Mouse (Mus musculus): ENCODE results near the gene Cd209c. TPM values are rescaled to one million over a fixed set of nuclear protein-coding genes. Genes with fewer than 3 reads are reported as not detected.

Cd209c gene
- 0.14 and 0.19 TPM in 2 replicates for polyA plus RNA-seq (2015; fragmentation: Nextera tagmentation; extraction: Ambion mirVana)

- Histone ChIP-seq H3K4me2 (no peak within 1 kb of the TSS), H3K9me3 (peaks cover 11% of the 10 kb centered on the region; the same call in 1 of the 2 replicates), H3K4me3 (no peak within 1 kb of the TSS), H3K27ac (replicated peaks) (no peak within 1 kb of the TSS), H3K9ac (no peak within 1 kb of the TSS), H3K36me3 (no peaks in the 10 kb centered on the region), H3K27me3 (replicated peaks) (no peaks in the 10 kb centered on the region), H3K4me1 (no peaks in the 10 kb centered on the region)
- 62% methylated on average over 1 of the region's 1 CpGs for WGBS
- no peak for ATAC-seq (ENCODE audit: extremely low read depth, insufficient number of reproducible peaks, low FRiP score, low TSS enrichment)
Measured at GRCm38 (mm10) chr8:3954646-3955045, at the start of gene Cd209c. Gene Cd209c (minus strand): TSS chr8:3954746.

GRCm38 (mm10) chr8:3994219-3994618 is 39.7 kb upstream of the Cd209c start:
- WGBS: 27% methylated on average over 42 of the region's 42 CpGs
- Histone ChIP-seq H3K9me3 (peaks cover 8% of the 10 kb centered on the region; the same call in 1 of the 2 replicates), H3K27ac (replicated peaks) (no peak overlapping the region), H3K27me3 (replicated peaks) (no peaks in the 10 kb centered on the region), H3K4me2 (peak overlapping the region; percentile 63), H3K9ac (no peak overlapping the region), H3K4me3 (peak overlapping the region; percentile 28), H3K4me1 (no peaks in the 10 kb centered on the region), H3K36me3 (no peaks in the 10 kb centered on the region)
- ATAC-seq (ENCODE audit: extremely low read depth, insufficient number of reproducible peaks, low FRiP score, low TSS enrichment): no peak

GRCm38 (mm10) chr8:3956037-3956436 is 1.5 kb upstream of the Cd209c start:
- Histone ChIP-seq H3K4me1 (no peaks in the 10 kb centered on the region), H3K4me3 (no peak overlapping the region), H3K36me3 (no peaks in the 10 kb centered on the region), H3K9ac (no peak overlapping the region), H3K27me3 (replicated peaks) (no peaks in the 10 kb centered on the region), H3K9me3 (peaks cover 13% of the 10 kb centered on the region; the same call in 1 of the 2 replicates), H3K27ac (replicated peaks) (no peak overlapping the region), H3K4me2 (no peak overlapping the region)
- WGBS: 73% methylated on average over 1 of the region's 1 CpGs
- no peak for ATAC-seq (ENCODE audit: extremely low read depth, insufficient number of reproducible peaks, low FRiP score, low TSS enrichment)

- WGBS: 86% methylated on average over 3 of the region's 3 CpGs
- Histone ChIP-seq H3K4me2 (no peak overlapping the region), H3K9me3 (peaks cover 27% of the 10 kb centered on the region), H3K36me3 (no peaks in the 10 kb centered on the region), H3K27ac (replicated peaks) (no peak overlapping the region), H3K4me1 (no peaks in the 10 kb centered on the region), H3K4me3 (no peak overlapping the region), H3K9ac (no peak overlapping the region), H3K27me3 (replicated peaks) (no peaks in the 10 kb centered on the region)
- no peak for ATAC-seq (ENCODE audit: extremely low read depth, insufficient number of reproducible peaks, low FRiP score, low TSS enrichment)
Measured at GRCm38 (mm10) chr8:3940023-3940422, 14.5 kb downstream of the Cd209c start.

GRCm38 (mm10) chr8:3926744-3927143 is 27.8 kb downstream of the Cd209c start, which contains the start of gene Cd209b:
Gene Cd209b (minus strand): TSS chr8:3926844.
- no peaks in the 10 kb centered on the region for H3K36me3 ChIP-seq
- H3K9me3 ChIP-seq: peaks cover 3% of the 10 kb centered on the region; the same call in 1 of the 2 replicates
- no peaks in the 10 kb centered on the region for H3K27me3 ChIP-seq (replicated peaks)
- 87% methylated on average over 3 of the region's 3 CpGs for WGBS
- H3K4me2 ChIP-seq: no peak within 1 kb of the TSS
- no peak within 1 kb of the TSS for H3K4me3 ChIP-seq
- no peak for ATAC-seq (ENCODE audit: extremely low read depth, insufficient number of reproducible peaks, low FRiP score, low TSS enrichment)
- H3K27ac ChIP-seq (replicated peaks): no peak within 1 kb of the TSS
- H3K4me1 ChIP-seq: no peaks in the 10 kb centered on the region
- H3K9ac ChIP-seq: no peak within 1 kb of the TSS

Other genes starting within 250 kb of the Cd209c start
- 3.7 and 5.9 TPM in 2 replicates for gene Clec4g, start 234.1 kb downstream of the Cd209c start, polyA plus RNA-seq (2015; fragmentation: Nextera tagmentation; extraction: Ambion mirVana)
- gene Cd209a, start 205.8 kb downstream of the Cd209c start, polyA plus RNA-seq (2015; fragmentation: Nextera tagmentation; extraction: Ambion mirVana): not detected in 2 replicates
- not detected in 2 replicates for gene Cd209e, start 100.4 kb downstream of the Cd209c start, polyA plus RNA-seq (2015; fragmentation: Nextera tagmentation; extraction: Ambion mirVana)
- not detected in 2 replicates for gene Cd209d, start 76.2 kb downstream of the Cd209c start, polyA plus RNA-seq (2015; fragmentation: Nextera tagmentation; extraction: Ambion mirVana)
- gene Cd209b, start 27.9 kb downstream of the Cd209c start, polyA plus RNA-seq (2015; fragmentation: Nextera tagmentation; extraction: Ambion mirVana): not detected in 2 replicates
- gene Cd209f, start 151.1 kb upstream of the Cd209c start, polyA plus RNA-seq (2015; fragmentation: Nextera tagmentation; extraction: Ambion mirVana): not detected in 2 replicates
- not detected in 2 replicates for gene Cd209g, start 179.4 kb upstream of the Cd209c start, polyA plus RNA-seq (2015; fragmentation: Nextera tagmentation; extraction: Ambion mirVana)
- gene Evi5l, start 211.8 kb upstream of the Cd209c start, polyA plus RNA-seq (2015; fragmentation: Nextera tagmentation; extraction: Ambion mirVana): 14.3 and 15.3 TPM in 2 replicates